Mouse (Mus musculus) midbrain, embryonic 14.5 days (tissue): ENCODE measurements around the gene Wdr54. TPM values are rescaled to one million over a fixed set of nuclear protein-coding genes. Genes with fewer than 3 reads are reported as not detected.

Experiments used
- ATAC-seq: fragments of 200-750 bp; cut with Nextera tagmentation; 2 replicates; pipeline ENCODE4 v1.8.0; 2017; ENCODE audit warnings: moderate number of reproducible peaks, moderate library complexity; ENCODE audit not compliant: low FRiP score, low TSS enrichment
- DNase-seq: peaks from one replicate; pipeline ENCODE4 v3.0.0-alpha.2; 2015
- H3K27ac ChIP-seq: fragments of 300-500 bp; sonication (generic); replicated peaks from 2 replicates; pipeline ENCODE4 v1.5.1; 2014; ENCODE audit warnings: mild to moderate bottlenecking, low read depth, low read length, moderate library complexity
- H3K27me3 ChIP-seq: fragments of 300-500 bp; sonication (generic); 2 replicates; pipeline ENCODE4 v1.6.1; 2014; ENCODE audit warnings: low read length, control low read depth, mixed read lengths; ENCODE audit not compliant: control insufficient read depth, insufficient read depth
- H3K36me3 ChIP-seq: fragments of 300-500 bp; sonication (generic); 2 replicates; pipeline ENCODE4 v1.6.1; 2014; ENCODE audit warnings: low read length, control low read depth; ENCODE audit not compliant: control insufficient read depth, insufficient read depth
- H3K4me1 ChIP-seq: fragments of 300-500 bp; sonication (generic); 2 replicates; pipeline ENCODE4 v1.6.1; 2014; ENCODE audit warnings: mild to moderate bottlenecking, antibody characterized with exemption, low read length, control low read depth; ENCODE audit not compliant: control insufficient read depth, insufficient read depth
- H3K4me2 ChIP-seq: fragments of 300-500 bp; sonication (generic); 2 replicates; pipeline ENCODE4 v1.6.1; 2014; ENCODE audit warnings: mild to moderate bottlenecking, low read length, moderate library complexity
- H3K4me3 ChIP-seq: fragments of 300-500 bp; sonication (generic); replicated peaks from 2 replicates; pipeline ENCODE4 v1.5.1; 2014; ENCODE audit warnings: low read depth, low read length
- H3K9ac ChIP-seq: fragments of 300-500 bp; sonication (generic); replicated peaks from 2 replicates; pipeline ENCODE4 v1.6.1; 2014; ENCODE audit warnings: mild to moderate bottlenecking, low read length, moderate library complexity
- H3K9me3 ChIP-seq: fragments of 300-500 bp; sonication (generic); 2 replicates; pipeline ENCODE4 v1.6.1; 2016; ENCODE audit warnings: low read length, control low read depth, mixed read lengths; ENCODE audit not compliant: control insufficient read depth
- WGBS: fragments of 180-500 bp; shearing (Covaris S2); extraction: QIAGEN DNeasy Blood & Tissue Kit; methylation state at CpG from one replicate; pipeline ENCODE4 v1.1.7; 2014; 5-methylcytosine and 5-hydroxymethylcytosine counted together
- polyA plus RNA-seq: library from polyadenylated mRNA; unstranded; fragments of >200 nt; fragmentation: Nextera tagmentation; extraction: Ambion mirVana; gene quantifications from 2 replicates; pipeline ENCODE4 v1.2.1, GENCODE M21; 2014

Wdr54 gene
- polyA plus RNA-seq, 1 experiment from 2014 or later: 19.4 TPM

DNA sequence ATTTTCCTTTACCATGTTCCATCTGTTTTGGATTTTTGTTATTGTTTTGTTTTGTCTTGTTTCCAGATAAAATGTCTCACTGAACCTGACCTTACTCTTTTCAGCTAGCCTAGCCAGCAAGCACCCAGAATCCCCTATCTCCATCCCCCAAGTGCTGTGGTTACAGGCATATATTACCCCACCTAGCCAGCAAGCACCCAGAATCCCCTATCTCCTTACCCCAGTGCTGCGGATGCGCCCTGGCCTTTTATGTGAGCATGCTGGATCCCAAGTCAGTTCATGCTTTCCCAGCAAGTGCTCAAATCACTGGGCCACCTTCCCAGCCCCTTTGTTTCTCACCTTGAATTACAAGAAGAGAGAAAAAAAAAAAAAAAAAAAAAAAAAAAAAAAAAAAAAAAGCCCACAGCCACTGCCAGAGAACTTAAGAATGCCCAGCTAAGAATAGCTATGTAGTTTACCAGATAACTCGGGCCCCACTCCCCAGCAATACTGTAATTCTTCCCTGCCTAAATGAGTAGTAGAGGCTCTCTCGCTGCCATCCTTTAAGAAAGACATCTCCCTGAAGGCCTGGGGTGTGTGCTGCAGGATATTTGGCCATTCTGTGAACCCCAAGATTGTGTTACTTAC, 44.6 kb downstream of the Wdr54 start:
- no peak for DNase-seq
- Histone ChIP-seq H3K27me3 (no peaks in the 10 kb centered on the region), H3K4me2 (no peak overlapping the region), H3K4me1 (peaks cover 33% of the 10 kb centered on the region), H3K27ac (no peak overlapping the region), H3K36me3 (0 out of 2 replicates have a peak, but pooled peaks cover 8% of the 10 kb centered on the region), H3K9ac (no peak overlapping the region), H3K4me3 (no peak overlapping the region), H3K9me3 (no peaks in the 10 kb centered on the region)
- ATAC-seq: no peak
- 90% methylated on average over 4 of the region's 4 CpGs for WGBS

DNA sequence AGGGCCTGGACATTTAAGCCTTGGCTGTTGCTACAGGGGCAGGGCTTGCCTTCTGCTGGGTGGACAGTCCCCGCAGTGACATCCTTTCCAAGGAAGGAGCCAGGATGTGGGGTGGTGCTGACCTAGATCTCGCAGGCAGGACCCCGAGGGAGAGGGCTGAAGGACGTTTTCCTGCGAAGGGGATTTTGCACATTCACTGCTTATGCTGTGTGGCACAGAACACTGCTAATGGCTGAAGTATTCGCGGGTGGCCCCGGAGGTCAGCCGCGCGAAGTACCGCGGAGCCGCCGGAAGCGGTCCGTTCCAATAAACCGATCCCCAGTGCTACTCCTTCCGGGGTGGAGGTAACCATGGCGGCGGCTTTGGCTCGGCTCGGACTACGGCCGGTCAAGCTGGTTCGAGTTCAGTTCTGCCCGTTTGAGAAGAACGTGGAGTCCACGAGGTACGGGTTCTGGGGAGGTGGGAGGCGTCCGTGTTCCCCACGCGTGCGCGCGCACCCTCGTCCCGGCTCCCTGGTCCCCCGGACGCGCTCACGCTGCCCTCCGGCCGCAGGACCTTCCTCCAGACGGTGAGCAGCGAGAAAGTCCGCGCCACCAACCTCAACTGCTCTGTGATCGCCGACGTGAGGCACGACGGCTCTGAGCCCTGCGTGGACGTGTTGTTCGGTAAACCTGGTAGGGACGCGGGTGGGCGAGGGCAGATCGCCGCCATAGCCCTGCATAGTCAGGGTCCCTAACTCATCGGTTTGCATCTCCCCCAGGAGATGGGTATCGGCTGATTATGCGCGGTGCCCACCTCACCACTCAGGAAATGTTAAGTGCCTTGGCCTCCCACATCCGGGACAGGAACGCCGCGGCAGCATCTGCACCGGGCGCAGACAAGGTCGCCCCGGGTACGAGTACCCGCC, 47.2 kb downstream of the Wdr54 start, which contains the start of gene Mrpl53:
Gene Mrpl53 (plus strand): TSS at position 279 of the 907 bp plus-strand sequence.
- H3K9me3 ChIP-seq: no peaks in the 10 kb centered on the region
- no peaks in the 10 kb centered on the region for H3K27me3 ChIP-seq
- under 1% methylated on average over 76 of the region's 76 CpGs for WGBS
- peaks cover 20% of the 10 kb centered on the region for H3K4me1 ChIP-seq
- H3K9ac ChIP-seq: peak within 1 kb of the TSS; percentile 88
- DNase-seq (peak; percentile 89), ATAC-seq (peak; percentile 90)
- 0 out of 2 replicates have a peak, but pooled peaks cover 8% of the 10 kb centered on the region for H3K36me3 ChIP-seq
- H3K27ac ChIP-seq: peak within 1 kb of the TSS; percentile 83
- H3K4me3 ChIP-seq: peak within 1 kb of the TSS; percentile 90
- peak within 1 kb of the TSS; percentile 91 for H3K4me2 ChIP-seq

DNA sequence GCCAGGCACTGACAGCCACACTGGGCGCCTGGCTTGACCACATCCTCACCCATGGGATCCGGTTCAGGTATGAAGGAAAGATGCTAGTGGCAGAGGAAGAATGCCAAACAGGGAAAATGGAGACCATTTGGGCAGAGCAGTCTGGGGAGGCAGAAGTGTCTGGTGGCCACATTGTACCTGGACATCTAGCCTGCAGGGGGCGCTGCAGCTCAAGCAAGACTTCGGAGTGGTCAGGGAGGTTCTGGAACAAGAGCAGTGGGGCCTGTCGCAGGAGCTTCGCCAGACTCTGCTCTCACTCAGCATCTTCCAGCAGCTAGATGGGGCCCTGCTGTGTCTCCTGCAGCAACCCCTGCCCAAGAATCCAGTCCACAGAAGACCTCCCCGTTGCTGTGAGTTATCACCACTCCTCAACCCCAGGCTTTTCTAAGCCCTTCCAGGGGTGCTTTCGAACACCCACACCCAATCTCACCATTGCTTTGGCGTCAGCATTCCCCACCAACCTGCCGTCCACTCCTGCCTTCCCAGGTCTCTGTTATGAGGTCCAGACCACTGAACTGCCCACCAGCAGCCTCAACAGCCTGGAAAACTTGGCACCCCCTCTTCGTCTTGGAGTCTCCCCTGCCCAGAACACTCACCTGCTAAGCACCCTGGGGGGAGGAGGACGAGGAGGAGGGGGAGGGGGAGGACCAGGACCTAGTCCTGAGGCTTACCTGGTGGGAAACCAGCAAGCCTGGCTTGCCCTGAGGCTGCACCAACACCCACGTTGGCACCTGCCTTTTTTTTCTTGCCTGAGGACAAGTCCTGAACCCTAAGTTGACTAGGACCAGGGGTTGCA, 48.4 kb downstream of the Wdr54 start:
- Histone ChIP-seq H3K27me3 (no peaks in the 10 kb centered on the region), H3K27ac (peak overlapping the region; percentile 83; the same call in 1 of the 2 replicates), H3K4me2 (peak overlapping the region; percentile 91), H3K9me3 (no peaks in the 10 kb centered on the region), H3K4me1 (peaks cover 26% of the 10 kb centered on the region), H3K9ac (peak overlapping the region; percentile 88; the same call in 1 of the 2 replicates), H3K4me3 (peak overlapping the region; percentile 90), H3K36me3 (0 out of 2 replicates have a peak, but pooled peaks cover 8% of the 10 kb centered on the region)
- ATAC-seq: no peak
- WGBS: 33% methylated on average over 13 of the region's 13 CpGs
- DNase-seq: peak; percentile 76

DNA sequence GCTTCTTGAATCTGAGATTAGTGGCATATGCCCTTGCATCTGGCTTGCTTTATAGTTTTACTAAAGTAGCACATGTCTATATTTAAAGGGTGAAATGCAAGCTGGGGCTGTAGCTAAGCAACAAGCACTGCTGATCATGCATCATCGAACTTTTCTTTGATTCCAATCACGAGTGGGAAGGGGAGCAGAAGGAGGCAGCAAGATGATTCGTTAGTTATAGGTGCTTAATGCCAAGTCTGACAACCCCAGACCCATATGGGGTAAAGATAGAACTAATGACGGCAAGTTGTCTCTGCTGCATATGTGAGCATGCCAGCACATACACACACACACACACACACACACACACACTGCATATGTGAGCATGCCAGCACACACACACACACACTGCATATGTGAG, 52.0 kb downstream of the Wdr54 start:
- no peaks in the 10 kb centered on the region for H3K9me3 ChIP-seq
- no peaks in the 10 kb centered on the region for H3K27me3 ChIP-seq
- no peak overlapping the region for H3K4me3 ChIP-seq
- no peaks in the 10 kb centered on the region for H3K36me3 ChIP-seq
- DNase-seq (no peak), ATAC-seq (no peak)
- no peak overlapping the region for H3K9ac ChIP-seq
- H3K27ac ChIP-seq: no peak overlapping the region
- H3K4me1 ChIP-seq: peaks cover 26% of the 10 kb centered on the region
- H3K4me2 ChIP-seq: no peak overlapping the region
- 75% methylated on average over 4 of the region's 4 CpGs for WGBS

DNA sequence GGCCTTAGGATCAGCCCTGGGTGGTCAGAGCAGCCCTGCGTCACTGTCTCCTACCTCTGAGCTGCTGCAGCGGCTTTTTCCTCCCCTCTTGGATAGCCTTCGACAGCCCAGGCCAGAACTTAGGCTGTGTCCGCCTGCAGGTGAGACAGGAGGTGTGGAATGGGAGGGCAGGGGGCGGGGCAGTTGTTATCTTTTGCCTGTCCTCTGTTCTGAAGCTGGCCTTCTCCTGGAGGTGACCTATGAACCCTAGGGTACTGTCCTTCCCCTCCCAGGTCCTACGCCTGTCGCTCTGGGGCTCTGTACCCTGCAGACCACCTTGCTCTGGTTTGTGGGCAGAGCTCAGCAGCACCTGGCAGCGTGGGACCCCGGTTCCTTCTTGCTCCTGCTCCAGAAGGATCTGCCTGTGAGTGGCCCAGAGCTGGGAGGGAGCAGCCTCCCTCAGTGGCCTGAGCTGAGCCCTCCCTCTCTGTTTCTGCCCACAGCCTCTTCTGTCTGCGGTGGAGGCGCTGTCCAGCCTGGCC, 53.0 kb downstream of the Wdr54 start:
- DNase-seq (no peak), ATAC-seq (no peak)
- no peaks in the 10 kb centered on the region for H3K9me3 ChIP-seq
- no peak overlapping the region for H3K27ac ChIP-seq
- no peaks in the 10 kb centered on the region for H3K36me3 ChIP-seq
- 44% methylated on average over 11 of the region's 11 CpGs for WGBS
- no peaks in the 10 kb centered on the region for H3K27me3 ChIP-seq
- H3K4me3 ChIP-seq: peak overlapping the region; percentile 77
- H3K4me2 ChIP-seq: peak overlapping the region; percentile 99
- peaks cover 21% of the 10 kb centered on the region for H3K4me1 ChIP-seq
- H3K9ac ChIP-seq: peak overlapping the region; percentile 75

DNA sequence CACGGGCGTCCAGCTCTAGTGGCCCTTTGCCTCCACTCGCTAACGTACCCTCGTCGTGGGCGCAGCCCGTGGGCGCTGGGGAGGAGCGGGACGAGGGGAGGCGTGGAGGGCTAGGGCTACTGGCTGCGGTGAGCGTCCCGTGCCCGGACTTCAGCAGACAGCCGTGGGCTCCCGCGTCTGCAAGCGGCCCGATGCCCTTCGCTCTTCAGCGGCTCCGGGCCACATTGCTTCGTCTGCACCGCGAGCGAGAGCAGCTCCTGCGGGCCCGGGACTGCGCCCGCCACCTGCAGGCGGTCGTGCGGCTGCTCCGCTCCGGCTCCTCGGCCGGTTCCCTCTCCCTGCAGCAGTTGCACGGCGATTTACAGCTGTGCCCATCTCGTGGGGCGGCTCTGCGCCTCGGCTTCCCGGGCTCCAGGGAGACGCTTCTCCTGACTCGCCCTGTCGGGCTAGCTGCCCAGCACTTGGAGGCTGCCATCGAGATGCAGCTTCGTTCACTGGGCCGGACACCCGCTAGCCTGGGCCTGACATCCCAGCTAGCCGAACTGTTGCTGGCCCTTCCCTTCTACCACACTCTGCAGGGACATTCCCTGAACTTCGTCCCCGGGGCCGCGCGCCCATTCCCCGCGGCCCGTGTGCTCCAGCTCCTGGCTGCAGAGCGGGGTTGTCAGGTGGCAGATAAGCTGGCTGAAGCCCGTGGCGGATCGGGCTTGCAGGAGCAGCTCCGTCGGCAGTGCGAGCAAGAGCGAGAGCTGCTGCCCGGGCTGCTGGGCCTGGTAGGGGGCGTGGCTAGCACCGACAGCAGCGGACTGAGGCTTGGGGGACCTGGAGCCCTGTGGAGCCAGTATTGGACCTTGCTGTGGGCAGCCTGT, 54.3 kb downstream of the Wdr54 start:
- under 1% methylated on average over 74 of the region's 74 CpGs for WGBS
- ATAC-seq (peak; percentile 79), DNase-seq (peak; percentile 80)
- Histone ChIP-seq H3K4me1 (peaks cover 14% of the 10 kb centered on the region), H3K27me3 (no peaks in the 10 kb centered on the region), H3K9me3 (no peaks in the 10 kb centered on the region), H3K9ac (peak overlapping the region; percentile 75), H3K4me3 (peak overlapping the region; percentile 77), H3K4me2 (peak overlapping the region; percentile 99), H3K27ac (peak overlapping the region; percentile 82), H3K36me3 (no peaks in the 10 kb centered on the region)

DNA sequence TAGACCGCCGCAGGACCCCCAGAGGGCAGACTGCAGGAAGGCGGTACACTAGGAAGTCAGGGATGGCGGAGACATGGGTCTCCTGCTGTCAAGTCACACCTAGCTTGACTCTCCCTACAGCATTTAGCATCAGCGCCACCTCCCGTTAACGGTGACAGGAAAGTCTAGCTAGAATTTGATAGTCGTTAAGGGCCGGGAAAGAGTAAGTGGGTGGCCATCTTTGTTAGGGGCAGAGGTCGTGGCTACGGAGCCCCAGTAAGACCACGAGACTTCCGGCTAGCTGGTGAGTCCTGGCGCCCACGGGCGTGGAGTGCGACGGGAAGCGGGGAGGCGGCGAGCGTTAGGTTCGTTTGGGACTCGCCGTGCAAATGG, 54.9 kb downstream of the Wdr54 start, which contains the start of the genes Ccdc142 and Gm42688:
Gene Ccdc142 (plus strand): TSS at position 286 of the 372 bp plus-strand sequence.
Gene Gm42688 (plus strand): TSS at position 302 of the 372 bp plus-strand sequence.
- ATAC-seq (peak; percentile 85), DNase-seq (peak; percentile 93)
- 1% methylated on average over 25 of the region's 25 CpGs for WGBS
- Histone ChIP-seq H3K9me3 (no peaks in the 10 kb centered on the region), H3K9ac (peak within 1 kb of the TSS; percentile 75), H3K4me1 (peaks cover 14% of the 10 kb centered on the region), H3K4me3 (peak within 1 kb of the TSS; percentile 77), H3K36me3 (no peaks in the 10 kb centered on the region), H3K27me3 (no peaks in the 10 kb centered on the region), H3K27ac (peak within 1 kb of the TSS; percentile 82), H3K4me2 (peak within 1 kb of the TSS; percentile 99)
